Mouse (Mus musculus) hindbrain, embryonic 16.5 days (tissue): ENCODE results near the gene Arl2bp. TPM values are rescaled to one million over a fixed set of nuclear protein-coding genes. Genes with fewer than 3 reads are reported as not detected.

Experiments used
- ATAC-seq: fragments of 200-750 bp; cut with Nextera tagmentation; 2 replicates; pipeline ENCODE4 v1.8.0; 2017; ENCODE audit warnings: moderate TSS enrichment, moderate library complexity
- H3K27ac ChIP-seq: fragments of 300-500 bp; sonication (generic); 2 replicates; pipeline ENCODE4 v1.5.1; 2014; ENCODE audit warnings: low read depth, mild to moderate bottlenecking, control low read depth, low read length, moderate library complexity
- H3K27me3 ChIP-seq: fragments of 300-500 bp; sonication (generic); replicated peaks from 2 replicates; pipeline ENCODE4 v1.6.1; 2014; ENCODE audit warnings: low read length; ENCODE audit not compliant: control insufficient read depth, insufficient read depth
- H3K36me3 ChIP-seq: fragments of 300-500 bp; sonication (generic); 2 replicates; pipeline ENCODE4 v1.6.1; 2014; ENCODE audit warnings: mild to moderate bottlenecking, low read length, moderate library complexity, mixed read lengths; ENCODE audit not compliant: control insufficient read depth, insufficient read depth
- H3K4me1 ChIP-seq: fragments of 300-500 bp; sonication (generic); 2 replicates; pipeline ENCODE4 v1.6.1; 2014; ENCODE audit warnings: low read depth, low read length; ENCODE audit not compliant: control insufficient read depth, insufficient read depth
- H3K4me2 ChIP-seq: fragments of 300-500 bp; sonication (generic); 2 replicates; pipeline ENCODE4 v1.6.1; 2014; ENCODE audit warnings: mild to moderate bottlenecking, low read length, control low read depth, moderate library complexity
- H3K4me3 ChIP-seq: fragments of 300-500 bp; sonication (generic); 2 replicates; pipeline ENCODE4 v1.5.1; 2014; ENCODE audit warnings: mild to moderate bottlenecking, low read length, control low read depth, moderate library complexity
- H3K9ac ChIP-seq: fragments of 300-500 bp; sonication (generic); 2 replicates; pipeline ENCODE4 v1.6.1; 2014; ENCODE audit warnings: low read depth, mild to moderate bottlenecking, control low read depth, low read length, moderate library complexity
- H3K9me3 ChIP-seq: fragments of 300-500 bp; sonication (generic); 2 replicates; pipeline ENCODE4 v1.6.1; 2014; ENCODE audit warnings: mild to moderate bottlenecking, low read length, moderate library complexity; ENCODE audit not compliant: control insufficient read depth
- WGBS: fragments of 180-500 bp; shearing (Covaris S2); extraction: QIAGEN DNeasy Blood & Tissue Kit; methylation state at CpG from one replicate; pipeline ENCODE4 v1.1.7; 2014; 5-methylcytosine and 5-hydroxymethylcytosine counted together
- polyA plus RNA-seq: library from polyadenylated mRNA; unstranded; fragments of >200 nt; fragmentation: Nextera tagmentation; extraction: Ambion mirVana; gene quantifications from 2 replicates; pipeline ENCODE4 v1.2.1, GENCODE M21; 2015

The Arl2bp gene
- polyA plus RNA-seq, 1 experiment from 2014 or later, result 191 TPM

DNA sequence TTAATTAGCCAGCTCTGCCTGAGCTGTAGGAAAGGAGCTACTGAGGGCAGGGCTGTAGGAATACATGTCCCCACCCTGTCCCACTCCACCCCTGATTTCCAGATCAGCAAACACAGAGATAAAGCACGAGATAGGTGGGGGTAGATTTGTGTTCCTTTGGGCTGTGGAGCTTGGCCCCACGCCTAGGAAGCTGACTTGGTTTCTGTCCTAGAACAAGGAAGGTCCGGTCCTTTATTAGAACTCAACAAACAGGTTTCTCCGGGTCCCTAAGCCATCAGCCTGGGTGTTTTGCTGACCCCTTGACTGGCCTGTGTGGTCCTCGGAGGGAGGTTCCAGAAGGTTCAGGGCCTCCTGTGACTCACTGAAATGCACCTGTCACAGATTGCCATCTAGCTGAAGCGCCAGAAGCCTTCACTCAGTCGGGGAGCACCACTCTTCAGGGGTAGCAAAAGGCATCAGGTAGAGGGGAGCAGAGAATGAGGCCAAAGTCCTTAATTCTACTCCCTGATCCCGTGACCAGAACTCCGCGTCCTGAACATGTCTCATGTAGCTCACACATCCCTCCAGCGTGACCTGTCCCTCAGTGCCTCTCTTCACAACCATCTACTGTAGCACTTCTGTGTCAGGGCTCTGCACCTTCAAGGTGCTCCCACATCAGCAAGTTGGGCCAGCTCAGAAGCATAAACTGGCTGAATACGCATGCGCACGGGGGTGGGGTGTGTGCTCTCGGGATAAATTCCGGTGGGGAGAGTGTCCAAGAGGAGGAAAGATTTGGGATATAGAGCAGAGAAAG, 16.5 kb downstream of the Arl2bp start:
- H3K9me3 ChIP-seq, result no peaks in the 10 kb centered on the region
- H3K9ac ChIP-seq, result no peak overlapping the region
- no peaks in the 10 kb centered on the region for H3K36me3 ChIP-seq
- H3K4me1 ChIP-seq, result no peaks in the 10 kb centered on the region
- 85% methylated on average over 16 of the region's 16 CpGs for WGBS
- no peak for ATAC-seq
- no peak overlapping the region for H3K27ac ChIP-seq
- H3K27me3 ChIP-seq, result no peaks in the 10 kb centered on the region
- H3K4me3 ChIP-seq, result no peak overlapping the region
- H3K4me2 ChIP-seq, result no peak overlapping the region

DNA sequence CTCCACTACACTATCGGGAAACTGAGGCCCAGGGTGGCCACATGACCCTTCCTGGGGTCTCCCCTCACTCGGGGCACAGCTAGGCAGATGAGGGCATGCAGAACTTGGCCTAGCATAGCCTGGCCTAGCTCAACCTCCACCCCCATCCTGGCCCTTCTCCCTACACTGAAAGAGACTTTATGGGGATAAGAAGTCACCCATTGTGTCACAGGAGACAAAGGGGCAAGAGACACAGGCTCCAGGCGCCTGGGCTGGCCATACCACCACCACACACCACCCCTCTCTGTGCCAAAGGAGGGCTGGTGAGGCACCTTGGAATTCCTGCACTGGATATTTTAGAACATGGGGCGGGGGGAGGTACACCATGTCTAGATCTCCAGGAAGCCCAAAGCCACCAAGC, 17.9 kb downstream of the Arl2bp start:
- ATAC-seq, result no peak
- no peak overlapping the region for H3K4me3 ChIP-seq
- H3K27ac ChIP-seq, result no peak overlapping the region
- H3K4me2 ChIP-seq, result no peak overlapping the region
- 71% methylated on average over 4 of the region's 4 CpGs for WGBS
- H3K36me3 ChIP-seq, result no peaks in the 10 kb centered on the region
- H3K27me3 ChIP-seq, result no peaks in the 10 kb centered on the region
- H3K9me3 ChIP-seq, result no peaks in the 10 kb centered on the region
- H3K4me1 ChIP-seq, result no peaks in the 10 kb centered on the region
- H3K9ac ChIP-seq, result no peak overlapping the region

DNA sequence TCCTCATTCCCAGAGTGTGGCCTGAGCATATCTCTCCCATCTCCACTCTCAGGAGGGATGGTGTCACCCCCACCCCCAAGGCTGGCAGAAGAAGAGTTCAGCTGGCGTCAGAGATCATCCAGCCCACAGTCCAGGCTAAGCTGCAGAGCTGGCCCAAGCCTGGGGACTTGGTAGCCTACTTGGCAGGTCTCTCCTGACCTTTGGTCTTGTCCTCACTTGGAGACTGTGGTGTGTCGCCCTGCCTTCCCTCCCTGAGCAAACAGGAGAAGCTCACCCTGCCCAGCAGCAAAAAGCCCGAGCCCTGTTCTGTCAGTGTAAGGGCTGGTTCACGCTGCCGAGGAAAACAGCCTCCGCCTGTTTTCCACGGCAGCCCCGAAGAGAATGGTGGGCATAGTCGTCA, 19.6 kb downstream of the Arl2bp start:
- Histone ChIP-seq H3K4me1 (no peaks in the 10 kb centered on the region), H3K27ac (no peak overlapping the region), H3K9ac (no peak overlapping the region), H3K4me2 (no peak overlapping the region), H3K9me3 (no peaks in the 10 kb centered on the region), H3K36me3 (no peaks in the 10 kb centered on the region), H3K4me3 (no peak overlapping the region), H3K27me3 (no peaks in the 10 kb centered on the region)
- 74% methylated on average over 9 of the region's 9 CpGs for WGBS
- no peak for ATAC-seq

DNA sequence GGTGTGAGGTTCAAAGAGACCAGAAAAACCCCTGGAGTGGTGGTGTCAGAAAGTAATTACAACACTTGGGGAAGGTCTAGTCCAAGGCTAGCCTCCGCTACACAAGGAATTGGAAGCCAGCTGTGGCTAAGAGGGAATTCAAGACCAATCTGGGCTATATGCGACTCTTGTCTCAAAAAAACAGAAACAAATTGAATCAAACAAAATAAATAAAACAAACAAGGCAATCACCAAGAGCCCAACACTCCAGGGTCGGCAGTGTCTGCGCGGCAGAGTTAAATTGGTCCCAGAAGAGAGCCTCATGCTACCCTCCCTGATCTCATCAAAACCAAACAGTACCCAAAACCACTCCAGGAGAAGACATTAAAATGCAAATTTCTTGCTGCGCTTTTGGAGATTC, 28.3 kb downstream of the Arl2bp start:
- Histone ChIP-seq H3K27ac (no peak overlapping the region), H3K9me3 (no peaks in the 10 kb centered on the region), H3K36me3 (no peaks in the 10 kb centered on the region), H3K4me3 (no peak overlapping the region), H3K9ac (no peak overlapping the region), H3K27me3 (peaks cover 31% of the 10 kb centered on the region), H3K4me2 (no peak overlapping the region; the same call in 1 of the 2 replicates), H3K4me1 (peaks cover 8% of the 10 kb centered on the region)
- ATAC-seq, result no peak
- WGBS, result 5% methylated on average over 6 of the region's 6 CpGs

DNA sequence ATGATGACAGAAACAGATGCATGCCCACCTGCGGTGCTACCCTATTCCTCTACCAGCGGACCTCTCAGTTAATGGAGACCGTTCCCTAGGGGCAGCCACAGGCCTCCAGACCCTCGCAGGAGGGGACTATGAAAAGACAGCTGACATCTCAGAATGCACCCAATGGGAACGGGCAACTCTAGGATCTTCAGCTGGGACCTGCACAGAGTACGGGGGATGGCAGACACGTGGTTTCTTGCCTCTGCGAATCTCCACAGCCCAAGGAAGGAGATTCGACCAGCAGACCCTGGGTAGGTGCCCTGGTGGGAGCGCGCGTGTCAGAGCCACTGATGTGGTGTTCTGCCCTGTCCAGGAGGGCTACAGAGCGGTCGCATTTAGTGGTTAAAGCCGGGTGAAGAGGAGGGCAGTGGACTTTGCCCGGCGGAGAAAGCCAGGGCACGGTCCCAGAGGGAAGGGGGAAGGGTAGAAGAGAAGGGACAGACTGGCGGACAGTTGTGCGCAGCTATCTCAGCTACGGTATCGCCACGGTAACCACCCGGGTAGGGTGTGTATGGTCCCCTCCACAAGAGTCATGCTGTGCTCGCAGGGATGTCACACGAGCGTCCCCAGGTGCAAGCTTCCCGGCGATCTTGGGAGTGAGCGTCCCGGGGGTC, 29.1 kb downstream of the Arl2bp start:
- H3K4me2 ChIP-seq, result peak overlapping the region; percentile 76
- H3K27ac ChIP-seq, result no peak overlapping the region
- WGBS, result 0% methylated on average over 31 of the region's 31 CpGs
- peaks cover 8% of the 10 kb centered on the region for H3K4me1 ChIP-seq
- no peaks in the 10 kb centered on the region for H3K9me3 ChIP-seq
- H3K27me3 ChIP-seq, result peaks cover 31% of the 10 kb centered on the region
- ATAC-seq, result peak; percentile 48
- H3K36me3 ChIP-seq, result no peaks in the 10 kb centered on the region
- H3K9ac ChIP-seq, result peak overlapping the region; percentile 49
- peak overlapping the region; percentile 48 for H3K4me3 ChIP-seq

DNA sequence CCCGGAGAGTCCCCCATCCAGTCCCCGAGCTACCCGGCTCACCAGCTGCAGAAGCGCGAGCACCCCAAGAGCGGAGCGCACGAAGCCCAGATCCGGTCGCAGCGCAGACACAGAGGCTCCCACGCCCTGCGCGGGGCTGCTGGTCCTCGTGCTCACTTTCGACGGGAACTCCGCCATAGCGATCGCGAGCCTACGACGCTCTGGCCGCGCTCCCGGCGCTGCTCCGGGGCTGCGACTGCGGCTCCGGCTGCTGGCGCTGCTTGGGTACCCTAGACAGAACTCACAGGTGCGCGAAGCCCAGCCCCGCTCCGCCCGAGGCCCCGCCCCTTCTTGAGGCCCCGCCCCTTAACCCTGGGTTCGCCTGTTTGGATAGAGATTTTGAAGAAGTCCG, 29.6 kb downstream of the Arl2bp start, which contains the start of gene Pllp:
Gene Pllp (minus strand): TSS at position 285 of the 391 bp plus-strand sequence.
- H3K9me3 ChIP-seq, result no peaks in the 10 kb centered on the region
- peak within 1 kb of the TSS; percentile 76 for H3K4me2 ChIP-seq
- H3K27me3 ChIP-seq, result peaks cover 31% of the 10 kb centered on the region
- H3K36me3 ChIP-seq, result no peaks in the 10 kb centered on the region
- no peak within 1 kb of the TSS for H3K27ac ChIP-seq
- H3K4me1 ChIP-seq, result peaks cover 8% of the 10 kb centered on the region
- peak within 1 kb of the TSS; percentile 49 for H3K9ac ChIP-seq
- peak within 1 kb of the TSS; percentile 48 for H3K4me3 ChIP-seq
- peak; percentile 74 for ATAC-seq
- 1% methylated on average over 41 of the region's 41 CpGs for WGBS

DNA sequence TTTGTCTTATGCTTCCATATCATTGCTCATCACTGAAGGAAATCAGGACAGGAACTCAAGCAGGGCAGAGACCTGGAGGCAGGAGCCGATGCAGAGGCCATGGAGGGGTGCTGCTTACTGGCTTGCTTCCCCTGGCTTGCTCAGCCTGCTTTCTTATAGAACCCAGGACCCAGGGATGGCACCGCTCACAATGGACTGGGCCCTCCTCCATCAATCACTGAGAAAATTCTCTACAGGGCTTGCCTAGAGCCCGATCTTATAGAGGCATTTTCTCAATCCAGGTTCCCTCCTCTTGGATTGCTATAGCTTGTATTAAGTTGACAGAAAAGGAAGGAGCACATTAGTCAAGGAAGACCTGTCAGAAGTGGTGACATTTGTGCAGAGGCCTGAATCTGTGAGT, 30.2 kb downstream of the Arl2bp start:
- no peaks in the 10 kb centered on the region for H3K9me3 ChIP-seq
- H3K4me2 ChIP-seq, result peak overlapping the region; percentile 76
- H3K4me3 ChIP-seq, result no peak overlapping the region
- no peak for ATAC-seq
- WGBS, result 48% methylated on average over 3 of the region's 3 CpGs
- no peak overlapping the region for H3K9ac ChIP-seq
- peaks cover 8% of the 10 kb centered on the region for H3K4me1 ChIP-seq
- H3K36me3 ChIP-seq, result no peaks in the 10 kb centered on the region
- H3K27me3 ChIP-seq, result peaks cover 31% of the 10 kb centered on the region
- H3K27ac ChIP-seq, result no peak overlapping the region

DNA sequence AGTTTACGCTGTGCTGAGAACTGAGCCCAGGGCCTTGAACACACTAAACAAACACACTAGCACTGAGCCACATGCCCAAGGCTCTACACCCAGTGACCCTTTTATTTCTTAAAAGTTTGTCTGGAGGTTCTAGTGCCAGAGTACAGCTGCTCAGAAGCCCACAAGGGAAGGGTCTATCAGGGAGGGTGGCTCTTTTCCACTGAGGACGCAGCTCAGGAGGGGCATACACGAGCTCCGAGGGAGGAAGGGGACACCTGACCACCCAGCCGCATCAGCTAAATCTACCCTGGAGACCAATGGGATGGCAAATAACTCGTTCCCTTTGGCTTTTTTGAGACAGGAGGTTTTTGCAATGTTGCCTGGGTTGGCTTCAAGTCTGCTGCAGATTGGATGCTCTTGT, 31.6 kb downstream of the Arl2bp start:
- 82% methylated on average over 6 of the region's 6 CpGs for WGBS
- no peaks in the 10 kb centered on the region for H3K9me3 ChIP-seq
- no peak overlapping the region for H3K9ac ChIP-seq
- H3K4me3 ChIP-seq, result no peak overlapping the region
- no peak overlapping the region for H3K4me2 ChIP-seq
- H3K36me3 ChIP-seq, result no peaks in the 10 kb centered on the region
- H3K4me1 ChIP-seq, result peaks cover 8% of the 10 kb centered on the region
- peaks cover 31% of the 10 kb centered on the region for H3K27me3 ChIP-seq
- no peak for ATAC-seq
- no peak overlapping the region for H3K27ac ChIP-seq

DNA sequence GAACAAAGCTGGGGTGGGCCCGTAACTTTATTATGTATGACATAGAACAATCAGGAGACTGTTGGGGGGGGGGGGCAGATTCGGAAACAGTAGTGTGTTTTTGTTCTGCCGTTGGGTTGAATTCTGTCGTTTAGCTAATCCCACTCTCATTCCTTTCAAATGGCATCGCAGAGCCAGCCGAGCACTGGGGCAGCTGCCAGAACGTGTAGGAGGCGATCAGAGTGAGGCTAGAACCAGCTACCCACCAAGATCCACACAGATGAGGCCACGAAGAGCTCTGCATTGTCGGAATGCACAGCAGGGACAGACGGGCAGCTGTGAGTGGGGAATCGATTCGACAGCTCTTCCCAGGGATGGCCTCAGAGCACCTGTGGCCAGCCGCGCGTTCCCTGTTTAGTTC, 33.0 kb downstream of the Arl2bp start:
- no peaks in the 10 kb centered on the region for H3K36me3 ChIP-seq
- H3K9me3 ChIP-seq, result no peaks in the 10 kb centered on the region
- 59% methylated on average over 16 of the region's 16 CpGs for WGBS
- no peak overlapping the region for H3K4me2 ChIP-seq
- no peak overlapping the region for H3K4me3 ChIP-seq
- H3K27ac ChIP-seq, result no peak overlapping the region
- H3K27me3 ChIP-seq, result peaks cover 24% of the 10 kb centered on the region
- no peak overlapping the region for H3K9ac ChIP-seq
- no peak for ATAC-seq
- peaks cover 8% of the 10 kb centered on the region for H3K4me1 ChIP-seq
